Mouse (Mus musculus): ENCODE measurements around the gene Inhba. TPM values are rescaled to one million over a fixed set of nuclear protein-coding genes. Genes with fewer than 3 reads are reported as not detected.

The Inhba gene
- 9.0 TPM in 2 replicates for polyA plus RNA-seq (2012; rRNA removed)

DNA sequence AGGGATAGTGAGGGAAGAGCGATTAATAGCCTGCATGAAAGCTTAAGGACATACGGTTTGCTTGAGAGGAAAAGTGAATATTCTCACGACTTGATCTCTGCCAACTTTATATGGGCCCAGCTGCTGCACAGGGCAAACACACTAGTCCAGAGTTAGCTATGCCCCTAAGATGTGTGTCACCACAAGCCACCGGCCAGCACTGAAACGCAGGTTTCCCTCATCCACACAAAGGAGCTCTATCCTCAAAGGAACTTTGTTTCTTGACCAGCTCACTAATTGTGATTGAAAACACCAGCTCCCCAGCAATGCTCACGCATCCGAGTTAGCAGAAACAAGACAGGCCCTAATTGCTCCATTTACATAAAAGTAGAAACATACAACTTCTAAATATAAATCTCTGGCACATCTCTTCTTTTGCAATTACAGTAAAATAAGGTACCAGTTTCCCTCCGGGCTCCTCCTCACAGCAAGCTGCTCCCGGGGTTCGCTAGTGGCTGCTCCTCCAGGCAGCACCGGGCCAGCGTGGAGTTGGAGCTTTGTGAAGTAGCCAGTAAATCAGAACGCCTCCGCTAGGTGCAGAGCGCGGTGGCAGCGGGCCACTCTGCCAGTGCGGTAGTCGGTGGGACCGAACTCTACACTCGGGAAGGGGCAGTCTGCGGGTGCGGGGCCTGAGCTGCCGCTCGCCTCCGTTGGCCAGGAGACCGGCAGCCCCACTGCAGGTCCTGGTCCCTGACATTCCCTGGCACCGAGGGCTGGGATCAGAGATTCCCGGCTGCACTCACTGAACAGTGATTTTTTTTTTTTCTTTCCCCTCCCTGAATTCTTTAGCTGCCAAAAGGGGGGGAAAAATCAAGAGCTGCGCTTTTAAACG is at the start of gene Inhba:
Inhba (plus strand) TSS at position 480 of the 871 bp plus-strand sequence.
- DNase-seq (ENCODE audit: extremely low spot score in 1 of 2, low spot score in 1 of 2): peak; percentile 20 to 57

DNA sequence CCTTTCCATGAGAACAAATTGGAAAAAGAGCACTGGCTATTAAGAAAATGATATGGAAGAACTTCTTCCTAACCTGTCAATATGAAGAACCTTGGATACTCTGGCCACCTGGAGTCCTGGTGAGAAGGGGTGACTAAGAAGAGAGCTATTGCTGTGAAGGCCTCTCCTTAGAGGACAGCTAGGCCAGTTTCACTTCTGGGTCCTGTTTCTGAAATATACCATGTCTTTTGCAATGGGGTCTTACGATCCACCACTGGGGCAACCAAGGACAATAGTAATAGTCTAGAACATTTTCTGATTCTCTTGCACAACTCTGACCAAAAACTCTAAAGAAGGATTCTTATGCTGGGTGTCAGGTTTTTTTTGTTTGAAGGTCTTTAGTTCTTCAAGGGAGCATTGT is 35.1 kb upstream of the Inhba start:
- no peak for DNase-seq (ENCODE audit: extremely low spot score in 1 of 2, low spot score in 1 of 2)

DNA sequence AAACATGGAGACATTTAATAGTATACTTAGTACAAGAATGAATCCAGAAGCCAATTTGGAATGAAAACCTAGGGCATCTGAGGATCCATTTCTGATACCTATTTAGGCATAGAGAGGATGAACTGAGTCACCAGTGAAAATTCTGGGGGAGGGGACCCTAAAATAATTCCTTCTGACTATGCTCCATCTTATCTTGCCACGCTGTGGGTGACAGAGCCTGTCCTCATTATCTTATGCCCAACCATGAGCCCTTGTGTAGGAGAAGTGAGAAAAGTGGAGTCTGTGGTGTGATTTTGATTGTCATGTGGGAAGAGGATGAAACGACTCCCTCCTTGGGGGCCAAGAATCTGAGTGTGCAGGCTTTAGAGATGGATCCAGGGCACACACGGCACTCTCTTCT is 32.1 kb upstream of the Inhba start:
- peak; percentile 69 to 77 for DNase-seq (ENCODE audit: extremely low spot score in 1 of 2, low spot score in 1 of 2)

DNA sequence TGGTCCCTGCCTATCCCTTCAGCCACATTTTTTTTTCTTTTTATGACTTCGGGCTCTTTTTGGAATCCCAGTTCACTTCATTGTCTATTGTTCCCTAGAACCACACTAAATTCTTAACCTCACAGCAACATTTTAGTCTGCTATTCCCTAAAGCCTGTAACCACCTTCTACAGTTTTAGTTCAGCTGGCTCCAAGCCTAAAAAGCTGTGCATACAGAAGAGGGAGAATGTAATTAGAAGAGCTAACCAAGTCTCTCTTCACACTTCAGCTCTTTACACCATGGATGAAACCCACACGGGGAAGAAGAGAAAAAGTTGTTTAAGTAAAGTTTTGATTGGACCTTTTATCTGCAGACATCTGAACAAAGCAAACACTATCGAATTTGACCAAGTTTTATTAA is 29.6 kb upstream of the Inhba start:
- DNase-seq (ENCODE audit: extremely low spot score in 1 of 2, low spot score in 1 of 2): peak; percentile 39 to 76

DNA sequence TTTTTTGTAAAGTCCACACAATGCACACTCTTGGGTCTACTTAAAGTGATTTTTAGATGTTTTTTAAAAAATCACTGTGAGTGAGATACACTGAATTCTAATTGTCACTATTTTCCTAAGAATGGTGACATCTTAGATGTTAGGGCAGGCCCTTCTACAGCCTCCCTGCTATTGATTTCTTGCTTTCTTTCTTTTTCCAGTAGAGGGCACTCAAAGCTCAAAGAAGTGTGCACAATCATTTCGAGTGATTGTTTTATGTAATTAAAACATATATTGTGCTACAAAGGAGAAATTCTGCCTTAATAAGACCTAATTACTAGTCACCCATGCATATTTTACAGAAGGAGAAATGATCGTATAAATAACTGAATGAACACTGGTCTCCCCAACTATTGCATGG is 25.9 kb upstream of the Inhba start:
- peak in 1 of 2 experiments; percentile 52 for DNase-seq (ENCODE audit: extremely low spot score in 1 of 2, low spot score in 1 of 2)

DNA sequence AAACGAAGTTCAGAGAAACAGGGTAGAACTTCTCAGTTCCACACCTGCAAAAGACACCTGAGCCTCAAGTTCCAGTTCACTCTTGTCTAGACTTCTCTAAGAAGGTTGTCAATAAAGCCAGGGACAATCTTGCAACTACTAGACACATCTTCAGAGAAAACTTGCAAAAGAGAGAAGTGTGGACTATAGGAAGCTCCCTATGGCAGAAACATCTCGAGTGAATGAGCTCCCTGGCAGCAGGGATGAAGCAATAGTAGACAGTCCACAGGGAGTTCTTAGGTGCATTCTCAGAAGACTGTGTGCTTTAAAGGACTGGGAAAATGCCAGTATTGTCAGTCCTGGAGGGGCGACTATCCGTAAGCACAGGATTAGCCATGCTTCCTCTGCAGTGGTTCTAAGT is 25.5 kb upstream of the Inhba start:
- no peak for DNase-seq (ENCODE audit: extremely low spot score in 1 of 2, low spot score in 1 of 2)

DNA sequence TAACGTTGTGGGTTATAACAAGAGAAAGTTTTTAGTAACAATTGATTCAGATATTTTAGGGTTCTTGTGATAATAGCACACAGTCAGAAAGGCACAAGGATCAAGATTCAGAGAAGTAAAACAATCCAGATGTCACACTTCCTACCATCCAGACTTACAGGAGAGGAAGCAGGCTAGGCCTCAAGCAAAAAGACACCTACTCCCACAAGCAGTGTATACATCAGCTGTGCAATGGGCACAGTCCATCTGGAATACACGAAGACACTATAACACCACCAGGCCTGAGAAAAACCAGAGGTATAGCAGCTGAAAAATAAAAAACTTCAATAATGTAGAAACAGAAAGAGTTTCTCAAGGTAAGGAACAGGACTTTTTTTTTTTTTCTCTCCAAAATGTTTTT is 16.3 kb upstream of the Inhba start:
- peak; percentile 30 to 45 for DNase-seq (ENCODE audit: extremely low spot score in 1 of 2, low spot score in 1 of 2)

DNA sequence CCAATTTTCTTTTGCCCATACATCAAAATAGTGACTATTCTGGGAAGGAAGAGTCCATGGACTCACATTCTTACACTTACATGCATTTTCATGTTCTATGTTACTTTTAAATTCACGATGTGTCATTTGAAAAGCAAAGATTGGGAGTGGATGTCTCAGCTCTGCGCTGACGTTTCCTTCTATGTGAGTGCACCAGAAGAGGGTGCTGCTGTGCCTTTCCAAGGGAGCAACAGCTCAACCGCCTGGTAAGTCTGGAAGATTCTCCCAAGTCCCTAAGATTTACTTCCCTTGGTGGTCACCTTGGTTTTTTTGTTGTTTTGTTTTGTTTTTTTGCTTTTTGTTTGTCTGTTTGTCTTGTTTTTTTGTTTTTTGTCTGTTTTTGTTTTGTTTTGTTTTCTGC is 6.1 kb upstream of the Inhba start:
- peak in 1 of 2 experiments; percentile 80 for DNase-seq (ENCODE audit: extremely low spot score in 1 of 2, low spot score in 1 of 2)

GRCm38 (mm10) chr13:16007748-16008147 is 3.9 kb upstream of the Inhba start:
- no peak for DNase-seq (ENCODE audit: extremely low spot score in 1 of 2, low spot score in 1 of 2)

DNA sequence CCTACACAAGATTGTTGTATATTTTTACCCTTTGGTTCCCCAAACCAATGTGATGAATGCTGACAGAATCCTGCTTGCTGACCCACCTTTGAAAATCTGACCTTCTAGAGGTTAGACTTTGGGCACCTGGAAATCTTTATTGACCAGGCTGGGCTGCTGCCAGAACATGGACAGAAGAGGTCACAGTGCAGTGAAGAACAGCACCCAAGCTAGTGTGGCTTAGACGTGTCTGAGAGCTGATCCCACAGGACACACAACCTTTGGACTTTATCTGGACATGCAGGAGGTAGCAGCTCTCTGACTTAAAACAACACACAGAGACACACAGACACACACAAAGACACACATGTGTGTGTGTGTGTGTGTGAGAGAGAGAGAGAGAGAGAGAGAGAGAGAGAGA is 3.3 kb upstream of the Inhba start:
- no peak for DNase-seq (ENCODE audit: extremely low spot score in 1 of 2, low spot score in 1 of 2)

DNA sequence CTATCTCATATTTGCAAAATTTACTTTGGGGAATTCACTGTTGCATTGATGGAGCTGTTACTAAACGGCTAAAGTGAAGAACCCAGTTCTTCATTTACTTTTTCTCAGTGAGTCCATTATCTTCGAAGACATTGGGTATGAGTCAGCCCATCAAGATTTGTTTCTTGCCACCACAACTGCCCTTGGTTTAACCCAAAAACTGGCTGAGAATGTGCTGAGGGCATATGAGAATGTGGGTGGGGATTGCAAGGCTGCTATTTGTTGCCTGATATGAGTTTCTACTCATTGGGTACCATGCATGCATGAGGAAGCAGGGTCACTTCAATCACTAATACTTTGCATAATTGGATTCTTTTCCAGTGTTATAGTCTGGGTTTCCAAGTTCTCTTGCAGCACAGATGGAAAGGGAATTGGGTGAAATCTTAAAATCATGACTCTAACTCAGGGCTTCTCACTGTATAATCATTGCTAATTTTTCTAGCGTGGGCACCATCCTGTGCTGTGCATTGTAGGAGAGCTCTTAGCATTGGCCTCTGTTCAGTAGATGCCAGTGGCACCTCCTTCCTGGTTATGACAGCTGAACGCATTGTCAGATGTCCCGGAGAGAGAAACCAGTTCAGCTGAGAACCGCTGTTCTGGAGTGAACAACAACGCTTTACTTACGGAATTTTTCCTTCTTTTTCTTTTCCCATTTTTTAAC is 1.7 kb upstream of the Inhba start:
- DNase-seq (ENCODE audit: extremely low spot score in 1 of 2, low spot score in 1 of 2): peak in 1 of 2 experiments; percentile 58

GRCm38 (mm10) chr13:16010586-16010985 is 1.1 kb upstream of the Inhba start:
- DNase-seq (ENCODE audit: extremely low spot score in 1 of 2, low spot score in 1 of 2): no peak

- peak; percentile 29 to 79 for DNase-seq (ENCODE audit: extremely low spot score in 1 of 2, low spot score in 1 of 2)
Measured at GRCm38 (mm10) chr13:16012243-16012887, 714 bp downstream of the Inhba start.

GRCm38 (mm10) chr13:16014166-16014565 is 2.5 kb downstream of the Inhba start:
- DNase-seq (ENCODE audit: extremely low spot score in 1 of 2, low spot score in 1 of 2): no peak

DNA sequence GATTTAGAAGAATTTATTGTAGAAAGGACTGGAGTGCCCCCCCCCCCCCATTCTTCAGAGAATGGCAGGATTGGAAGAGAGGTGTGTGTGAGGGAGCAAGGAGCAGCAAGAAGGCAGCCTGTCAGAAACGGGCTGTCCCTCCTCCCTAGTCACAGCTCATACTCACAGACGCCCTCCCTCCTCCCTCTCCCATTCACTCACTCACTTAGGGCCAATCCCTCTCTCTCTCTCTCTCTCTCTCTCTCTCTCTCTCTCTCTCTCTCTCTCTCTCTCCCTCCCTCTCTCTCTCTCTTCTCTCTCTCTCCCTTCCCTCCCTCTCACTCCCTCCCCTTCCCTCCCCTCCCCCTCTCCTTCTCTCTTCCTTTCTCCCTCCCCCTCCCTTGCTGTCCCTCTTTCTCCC is 4.9 kb downstream of the Inhba start:
- DNase-seq (ENCODE audit: extremely low spot score in 1 of 2, low spot score in 1 of 2): no peak

DNA sequence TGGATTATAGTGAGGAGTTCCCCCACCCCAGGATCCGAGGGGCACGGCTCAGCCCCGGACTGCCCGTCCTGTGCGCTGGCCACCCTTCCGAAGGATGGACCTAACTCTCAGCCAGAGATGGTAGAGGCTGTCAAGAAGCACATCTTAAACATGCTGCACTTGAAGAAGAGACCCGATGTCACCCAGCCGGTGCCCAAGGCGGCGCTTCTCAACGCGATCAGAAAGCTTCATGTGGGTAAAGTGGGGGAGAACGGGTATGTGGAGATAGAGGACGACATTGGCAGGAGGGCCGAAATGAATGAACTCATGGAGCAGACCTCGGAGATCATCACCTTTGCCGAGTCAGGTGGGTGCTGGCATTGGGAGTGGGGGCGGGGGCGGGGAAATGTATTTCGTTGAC is 5.7 kb downstream of the Inhba start:
- no peak for DNase-seq (ENCODE audit: extremely low spot score in 1 of 2, low spot score in 1 of 2)

DNA sequence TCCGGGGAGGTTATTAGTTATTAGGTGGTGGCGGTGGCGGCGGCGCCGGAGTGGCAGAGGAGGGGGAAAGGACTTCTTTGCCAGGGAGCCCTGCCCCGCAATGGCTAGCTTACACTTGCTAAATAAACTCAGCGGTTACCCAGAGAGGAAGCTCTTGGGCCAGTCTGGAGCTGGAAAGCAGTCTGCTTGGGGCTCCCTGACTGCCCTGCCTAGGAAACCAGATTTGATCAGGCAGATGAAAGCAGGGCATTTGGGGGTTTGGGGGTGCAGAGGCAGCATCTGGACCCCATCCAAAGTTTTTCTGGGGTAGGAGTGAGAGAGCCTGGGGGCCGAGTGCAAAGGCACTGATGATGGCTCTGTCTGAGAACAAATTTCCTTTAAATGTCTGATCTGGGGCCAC is 6.1 kb downstream of the Inhba start:
- DNase-seq (ENCODE audit: extremely low spot score in 1 of 2, low spot score in 1 of 2): no peak

DNA sequence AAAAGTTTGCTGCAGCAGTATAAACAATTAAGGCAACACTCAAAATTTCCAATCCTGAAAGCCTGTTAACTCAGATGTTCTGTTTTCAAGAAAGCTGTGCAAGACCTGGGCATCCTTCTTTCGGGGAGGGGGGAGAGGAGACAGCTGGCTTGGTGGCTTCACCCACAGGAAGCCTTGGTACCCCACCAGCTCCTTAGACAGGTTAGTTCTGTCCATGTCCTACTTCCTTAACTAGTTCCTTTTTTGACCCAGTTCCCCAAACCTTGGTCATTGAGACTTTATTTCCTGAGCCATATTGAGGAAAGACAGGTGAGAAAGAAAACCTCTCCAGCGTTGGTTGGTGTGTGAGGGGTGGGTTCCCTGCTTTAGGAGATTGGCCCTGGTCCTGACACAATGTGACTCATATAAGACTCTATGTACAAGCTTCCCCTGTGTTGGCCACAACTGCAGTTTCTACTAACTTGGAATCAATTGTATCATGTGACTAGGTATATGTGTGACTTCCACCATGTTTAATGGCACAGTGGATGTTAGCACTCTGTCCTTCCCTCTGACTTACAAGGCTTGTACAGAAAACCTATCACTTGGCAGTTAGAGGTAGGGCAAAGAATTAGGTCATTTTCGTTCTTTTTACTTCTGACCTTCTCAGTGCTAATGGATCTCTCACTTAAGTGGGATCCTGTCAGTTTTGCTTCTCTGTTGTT is 7.3 kb downstream of the Inhba start:
- DNase-seq (ENCODE audit: extremely low spot score in 1 of 2, low spot score in 1 of 2): no peak

DNA sequence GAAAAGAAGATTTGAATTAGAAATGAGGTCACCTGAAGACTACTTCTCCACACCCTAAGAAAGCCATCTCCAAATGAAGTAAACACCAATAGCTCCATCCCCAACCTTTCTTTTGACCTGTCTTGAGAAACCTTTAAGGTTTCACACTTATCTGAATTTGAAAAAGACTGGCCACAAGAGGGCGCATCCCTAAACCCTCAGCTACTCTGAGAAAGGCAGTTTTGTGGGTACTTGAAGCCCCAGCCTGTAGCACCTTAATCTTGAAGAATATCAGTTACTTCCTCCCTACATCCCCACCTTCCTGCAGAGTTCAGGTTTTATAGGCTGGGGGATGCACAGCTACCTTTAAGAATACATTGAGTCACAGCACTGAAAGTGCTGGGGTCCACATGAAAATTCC is 9.0 kb downstream of the Inhba start:
- peak in 1 of 2 experiments; percentile 78 for DNase-seq (ENCODE audit: extremely low spot score in 1 of 2, low spot score in 1 of 2)

DNA sequence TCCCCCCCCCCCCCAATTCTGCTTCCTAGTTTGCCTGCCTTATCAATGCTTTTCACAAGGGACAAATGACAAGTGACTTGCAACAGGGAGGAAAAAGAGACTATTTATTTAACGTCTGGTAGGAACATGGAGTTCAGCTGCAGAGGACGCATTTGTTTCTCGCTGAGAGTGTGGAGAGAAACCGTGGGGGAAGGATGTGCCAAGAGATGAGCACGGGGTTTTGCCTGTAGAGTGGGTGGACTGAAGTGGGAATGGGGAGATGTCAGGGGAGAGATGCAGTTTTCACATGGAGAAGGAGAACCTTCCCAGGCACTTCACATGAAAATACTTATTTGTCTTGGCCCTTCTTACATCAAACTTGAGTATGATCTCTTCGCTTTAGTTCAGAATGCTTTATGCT is 9.5 kb downstream of the Inhba start:
- DNase-seq (ENCODE audit: extremely low spot score in 1 of 2, low spot score in 1 of 2): no peak

DNA sequence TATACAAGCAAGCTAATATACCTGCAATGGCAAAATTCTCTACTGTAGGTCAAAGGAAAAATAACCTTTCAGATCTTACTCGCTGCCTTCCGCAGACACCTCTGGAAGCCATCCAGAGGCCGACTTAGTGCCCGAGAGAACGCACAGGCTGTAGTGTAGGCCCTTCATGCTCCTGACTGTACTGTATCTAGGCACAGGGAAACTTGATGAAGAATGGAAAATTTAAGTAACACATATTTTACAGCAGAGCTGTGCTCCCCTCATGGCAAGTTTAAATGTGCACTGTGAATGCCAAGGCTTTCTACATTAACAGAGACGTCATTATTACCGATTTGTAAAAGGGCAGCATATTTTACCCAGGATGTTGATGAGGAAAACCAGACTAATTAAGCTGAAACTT is 10.2 kb downstream of the Inhba start:
- no peak for DNase-seq (ENCODE audit: extremely low spot score in 1 of 2, low spot score in 1 of 2)
